Mouse (Mus musculus) yolk sac, embryonic 10.5 days (tissue): Measurements from ENCODE around the gene Bdnf.

Source experiments
- DNase-seq: peaks from one replicate; pipeline ENCODE4 v3.0.0-alpha.2; 2017; ENCODE audit warnings: low spot score

The Bdnf gene

GRCm38 (mm10) chr2:109674532-109674931, at the start of gene Bdnf:
Gene Bdnf (plus strand): TSS chr2:109674700.
- DNase-seq, result no peak

DNA sequence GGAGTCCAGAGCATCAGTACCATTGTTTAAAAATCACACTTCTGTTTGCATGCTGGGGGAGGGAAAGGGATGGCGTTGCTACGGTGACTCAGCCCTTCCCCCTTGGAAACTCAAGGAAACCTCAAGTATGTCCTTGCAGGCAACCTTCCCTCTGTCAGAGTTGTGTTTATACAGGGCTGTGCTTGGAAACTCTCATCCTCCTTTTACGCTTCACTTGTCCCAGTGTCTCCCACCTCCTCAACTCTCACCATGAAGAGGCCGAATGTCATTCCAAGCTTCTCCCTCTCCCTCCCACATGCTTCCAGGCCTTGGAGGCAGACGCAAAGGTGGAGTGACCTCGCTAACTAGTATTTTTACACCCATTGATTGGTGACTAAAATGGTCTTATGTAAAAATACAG, 47.6 kb upstream of the Bdnf start:
- DNase-seq, result no peak

DNA sequence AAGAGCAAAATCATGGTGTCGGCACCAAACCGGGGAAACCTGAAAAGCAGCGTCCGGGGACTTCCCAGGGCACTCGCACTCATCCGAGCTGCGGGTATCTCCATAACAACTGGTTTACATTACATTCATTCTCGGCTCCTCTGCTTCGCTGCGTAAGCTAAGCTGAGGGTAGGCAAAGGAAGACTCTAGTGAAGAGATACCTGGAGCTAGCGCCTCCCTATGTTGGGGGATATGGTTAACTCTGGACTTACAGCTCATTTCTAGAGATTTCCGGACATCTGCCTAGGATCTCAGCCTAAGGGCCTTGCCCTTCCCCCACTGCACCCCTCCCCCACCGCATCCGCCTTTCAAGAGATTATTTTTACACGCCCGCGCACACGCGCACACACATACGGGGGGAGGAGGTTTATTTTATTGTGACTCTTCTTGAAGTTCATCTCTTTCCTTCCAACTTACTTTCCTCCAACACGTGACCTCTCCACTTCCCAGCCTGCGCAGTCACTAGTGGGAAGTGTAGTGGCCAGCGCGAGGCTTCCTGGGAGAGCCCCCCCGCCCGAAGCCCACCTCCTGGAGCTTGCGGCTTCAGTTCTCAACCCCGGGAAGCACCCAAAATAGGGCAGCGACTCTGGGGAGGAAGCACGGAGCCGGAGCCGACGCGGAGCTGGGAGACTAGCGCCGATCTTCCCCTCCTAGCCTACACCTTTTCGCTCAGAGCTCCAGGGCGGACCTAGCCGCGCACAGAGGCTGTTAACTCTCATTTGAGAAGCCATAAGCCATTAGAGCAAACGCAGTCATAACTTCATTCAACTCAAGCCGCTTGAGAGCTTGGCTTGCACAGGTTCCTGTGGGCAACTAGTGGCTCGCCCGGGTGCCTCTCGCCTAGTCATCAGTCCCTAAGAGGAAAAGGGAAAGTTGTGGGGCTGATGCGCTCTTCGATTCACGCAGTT, 718 bp upstream of the Bdnf start:
- no peak for DNase-seq

GRCm38 (mm10) chr2:109675051-109675450, 551 bp downstream of the Bdnf start:
- DNase-seq, result no peak

- peak; percentile 55 for DNase-seq
Observed at GRCm38 (mm10) chr2:109675973-109676617, 1.6 kb downstream of the Bdnf start.

- DNase-seq, result no peak
Observed at GRCm38 (mm10) chr2:109676618-109676974, 2.1 kb downstream of the Bdnf start.

GRCm38 (mm10) chr2:109677221-109678089, 3.0 kb downstream of the Bdnf start:
- DNase-seq, result no peak

GRCm38 (mm10) chr2:109678090-109678409, 3.5 kb downstream of the Bdnf start:
- DNase-seq, result peak; percentile 57

DNA sequence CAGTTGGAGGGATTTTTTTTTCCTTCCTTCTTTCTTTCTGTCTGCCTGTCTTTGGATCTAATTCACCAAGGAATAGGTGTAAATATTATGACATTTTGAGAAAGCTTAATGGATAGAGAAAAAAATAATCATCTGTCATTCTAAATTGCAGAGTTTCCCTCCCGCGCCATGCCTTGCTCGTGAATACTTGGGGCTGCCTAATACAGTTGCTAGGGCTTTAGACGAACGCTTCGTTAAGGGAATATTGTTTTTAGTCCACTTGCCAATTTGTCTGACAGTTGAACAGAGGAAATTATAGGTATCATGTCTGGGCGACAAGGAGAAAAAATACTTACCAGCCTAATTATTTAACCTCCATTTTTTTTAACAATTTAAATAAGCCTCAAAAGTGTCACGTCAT, 4.0 kb downstream of the Bdnf start:
- no peak for DNase-seq

GRCm38 (mm10) chr2:109679446-109679845, 4.9 kb downstream of the Bdnf start:
- DNase-seq, result no peak

GRCm38 (mm10) chr2:109681071-109681470, 6.6 kb downstream of the Bdnf start:
- no peak for DNase-seq

DNA sequence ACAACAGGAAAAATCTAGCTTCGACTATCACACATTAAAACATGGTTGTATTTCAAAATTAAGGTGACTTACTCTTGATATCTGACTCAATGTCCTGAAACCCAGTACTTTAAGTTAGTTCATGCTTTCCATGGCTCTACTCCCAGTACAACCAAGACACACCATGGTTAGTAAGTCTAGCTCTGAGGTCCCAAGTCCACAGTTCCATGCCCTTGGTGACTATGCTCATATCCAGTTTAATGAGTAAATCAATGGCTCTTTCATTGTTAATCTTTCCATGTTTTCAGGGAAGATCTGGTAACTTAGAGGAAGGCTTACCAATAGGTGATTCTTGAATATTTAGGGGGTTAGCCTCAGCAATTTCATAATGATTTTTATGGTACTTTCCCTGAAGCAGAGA, 14.2 kb downstream of the Bdnf start:
- DNase-seq, result no peak

- DNase-seq, result no peak
Observed at GRCm38 (mm10) chr2:109692266-109693177, 18.0 kb downstream of the Bdnf start.

DNA sequence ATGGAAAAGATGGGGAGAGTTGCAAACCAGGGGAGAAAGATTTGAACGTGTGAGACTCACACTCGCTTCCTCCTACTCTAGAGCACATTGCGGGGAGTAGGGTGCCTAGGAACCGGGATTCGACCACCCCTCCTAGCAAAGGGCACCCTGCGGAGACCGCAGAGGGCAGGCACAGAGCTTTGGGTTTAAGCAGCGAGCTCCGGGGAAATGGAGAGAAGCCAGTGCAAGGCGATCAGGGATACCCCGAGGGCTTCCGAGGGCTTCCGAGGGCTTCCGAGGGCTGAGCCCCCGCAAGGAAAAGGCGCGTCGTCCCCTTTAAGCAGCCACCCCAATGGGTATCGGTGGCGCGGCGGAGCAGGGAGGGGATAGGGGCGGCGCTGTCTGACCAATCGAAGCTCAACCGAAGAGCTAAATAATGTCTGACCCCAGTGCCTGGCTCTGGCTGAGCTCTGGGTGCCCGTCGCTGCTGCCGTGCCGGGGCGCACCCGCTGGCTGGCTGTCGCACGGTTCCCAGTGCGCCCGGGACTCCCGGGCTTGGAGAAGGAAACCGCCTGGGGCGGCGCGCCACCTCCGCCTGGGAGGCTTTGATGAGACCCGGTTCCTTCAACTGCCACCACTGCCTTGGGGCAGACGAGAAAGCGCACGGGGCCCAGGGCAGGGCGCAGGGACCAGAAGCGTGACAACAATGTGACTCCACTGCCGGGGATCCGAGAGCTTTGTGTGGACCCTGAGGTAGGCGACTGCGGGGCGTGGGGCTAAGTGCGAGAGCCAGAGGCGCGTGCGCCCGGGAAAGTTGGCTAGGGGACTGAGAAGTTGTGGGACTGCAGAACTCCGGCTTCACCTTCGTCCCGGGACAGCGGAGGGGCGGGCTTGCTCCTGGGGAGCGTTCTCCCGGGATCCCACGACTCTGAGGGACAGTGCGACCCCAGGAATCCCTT, 18.9 kb downstream of the Bdnf start:
- DNase-seq, result peak; percentile 30

DNA sequence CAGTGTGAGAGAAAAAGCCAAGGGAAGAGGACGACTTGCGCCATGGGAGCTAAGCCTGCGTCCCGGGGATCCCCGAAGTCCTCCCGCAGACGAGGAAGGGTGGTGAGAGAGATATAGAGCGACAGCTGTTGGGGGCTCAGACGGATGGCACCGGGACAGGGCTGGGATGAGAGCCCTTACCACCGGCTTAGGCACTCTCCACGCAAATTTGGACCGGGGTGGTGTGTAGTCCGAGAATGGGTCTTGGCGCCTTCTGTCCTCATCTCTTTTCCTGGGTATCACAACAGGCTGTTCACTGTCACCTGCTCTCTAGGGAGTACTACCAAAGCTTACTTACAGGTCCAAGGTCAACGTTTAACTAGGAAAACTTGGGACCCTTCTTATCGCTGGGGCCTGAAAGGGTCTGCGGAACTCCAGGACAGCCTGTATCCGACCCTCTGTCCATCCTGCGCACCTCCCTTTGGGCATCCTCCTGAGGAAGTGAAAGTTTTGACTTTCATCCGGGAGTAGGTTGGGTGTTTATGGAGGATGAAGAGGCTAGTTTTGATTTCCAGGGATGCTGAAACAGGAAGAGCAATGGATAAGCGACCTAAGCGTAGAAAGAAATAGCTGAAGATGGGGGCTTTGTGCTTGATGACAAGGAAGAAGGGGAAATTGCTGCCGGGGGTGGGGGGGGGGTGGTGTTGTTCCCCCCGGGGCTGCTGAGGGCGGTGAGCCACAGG, 19.8 kb downstream of the Bdnf start:
- DNase-seq, result no peak

DNA sequence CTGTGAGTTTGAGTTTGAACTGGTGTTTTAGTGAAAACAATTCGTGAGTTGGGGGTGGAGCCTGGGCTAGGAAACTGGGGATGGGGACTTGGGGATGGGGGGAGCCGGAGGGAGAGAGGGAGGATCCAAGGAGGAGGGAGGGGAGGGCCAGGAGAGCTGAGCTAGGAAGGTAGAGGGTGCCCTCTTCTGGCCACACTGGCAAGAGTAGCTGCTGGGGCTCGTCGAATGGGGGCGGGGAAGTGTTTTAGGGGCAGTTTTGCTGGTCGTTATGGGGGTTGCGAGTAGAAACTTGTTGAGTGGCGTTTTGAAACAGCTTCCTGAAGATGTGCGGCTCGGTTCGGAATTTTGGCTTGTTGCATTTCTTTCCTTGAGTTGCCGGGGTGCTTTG, 20.3 kb downstream of the Bdnf start:
- peak; percentile 64 for DNase-seq

DNA sequence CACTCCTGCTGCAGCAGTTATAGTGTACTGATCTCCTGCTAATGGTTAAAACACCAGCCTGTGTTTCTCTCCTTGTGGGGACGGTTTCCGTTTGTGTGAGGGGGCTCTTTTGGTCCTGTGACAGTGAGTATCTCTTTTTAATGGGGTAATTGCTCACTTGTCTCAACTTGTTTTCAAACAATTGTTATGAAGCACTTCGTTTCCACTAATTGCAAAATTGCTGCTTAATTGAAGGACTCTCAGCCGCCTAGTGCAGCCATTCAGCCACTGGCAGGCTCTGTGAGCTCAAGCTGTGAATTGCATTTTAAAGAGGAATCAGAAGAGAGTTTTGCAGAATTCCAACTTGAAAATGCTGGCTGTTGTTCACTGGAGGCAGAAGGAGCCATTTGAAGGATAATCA, 22.7 kb downstream of the Bdnf start:
- no peak for DNase-seq

GRCm38 (mm10) chr2:109700291-109700690, 25.8 kb downstream of the Bdnf start:
- DNase-seq, result no peak

DNA sequence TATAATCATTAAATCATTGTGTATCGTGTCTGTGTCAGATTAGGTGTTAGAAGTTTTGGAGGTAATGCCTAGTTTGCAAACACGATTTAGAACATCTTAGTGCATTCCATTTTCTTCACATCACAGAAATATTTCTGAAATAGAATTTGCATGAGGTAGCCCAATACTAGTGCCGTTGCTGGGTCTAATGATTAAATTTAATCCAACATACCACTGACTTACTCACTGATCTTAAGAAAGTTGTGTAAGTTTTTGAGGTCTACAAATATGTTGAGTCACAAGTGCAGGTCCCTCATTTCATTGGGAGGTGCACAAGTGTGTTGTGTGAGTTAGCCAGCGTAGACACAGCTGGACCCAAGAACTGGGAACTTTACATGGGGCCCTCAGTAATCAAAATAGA, 29.1 kb downstream of the Bdnf start:
- DNase-seq, result no peak

GRCm38 (mm10) chr2:109704053-109704452, 29.6 kb downstream of the Bdnf start:
- DNase-seq, result no peak
